Mouse (Mus musculus) thymus, adult 2 months (tissue): ENCODE measurements around the gene Adad1. TPM values are rescaled to one million over a fixed set of nuclear protein-coding genes. Genes with fewer than 3 reads are reported as not detected.

Source experiments
- DNase-seq: peaks from one replicate; pipeline ENCODE4 v3.0.0; 2021
- H3K27ac ChIP-seq: fragments of 200-500 bp; 2 replicates; pipeline ENCODE4 v1.5.1; 2012; ENCODE audit warnings: low read length, control low read depth; ENCODE audit not compliant: control insufficient read depth, insufficient read depth
- H3K27me3 ChIP-seq: fragments of 200-500 bp; 2 replicates; pipeline ENCODE4 v1.6.1; 2012; ENCODE audit warnings: mild to moderate bottlenecking, low read length, moderate library complexity, mixed read lengths; ENCODE audit not compliant: control insufficient read depth, insufficient read depth
- H3K36me3 ChIP-seq: fragments of 200-500 bp; 2 replicates; pipeline ENCODE4 v1.6.1; 2012; ENCODE audit warnings: mild to moderate bottlenecking, low read length, moderate library complexity; ENCODE audit not compliant: control insufficient read depth, insufficient read depth
- H3K4me1 ChIP-seq: fragments of 200-500 bp; replicated peaks from 2 replicates; pipeline ENCODE4 v1.6.1; 2012; ENCODE audit warnings: low read length; ENCODE audit not compliant: control insufficient read depth, insufficient read depth
- H3K4me3 ChIP-seq: fragments of 200-500 bp; 2 replicates; pipeline ENCODE4 v1.5.1; 2012; ENCODE audit warnings: mild to moderate bottlenecking, low read length, control low read depth, moderate library complexity; ENCODE audit not compliant: control insufficient read depth, insufficient read depth
- CTCF ChIP-seq: fragments of 200-500 bp; IDR thresholded peaks from 2 replicates; pipeline ENCODE4 v1.5.1; 2012; ENCODE audit warnings: mild to moderate bottlenecking, control low read depth, low read length, moderate library complexity, borderline replicate concordance; ENCODE audit not compliant: control insufficient read depth, poor library complexity, insufficient read depth; ENCODE audit errors: extremely low read depth
- POLR2A ChIP-seq: fragments of 200-500 bp; IDR thresholded peaks from 2 replicates; pipeline ENCODE4 v1.6.1; 2012; ENCODE audit warnings: mild to moderate bottlenecking, low read length, control low read depth, moderate library complexity; ENCODE audit not compliant: control insufficient read depth, poor library complexity, insufficient read depth; ENCODE audit errors: extremely low read depth
- WGBS: fragments of 180-500 bp; shearing (Covaris S2); methylation state at CpG from one replicate; pipeline ENCODE4 v1.1.7; 2018; 5-methylcytosine and 5-hydroxymethylcytosine counted together
- polyA plus RNA-seq: library from polyadenylated mRNA; depleted of rRNA; stranded (reverse); fragments of >200 nt; gene quantifications from 2 replicates; pipeline ENCODE4 v1.2.3, GENCODE M21; 2012

Gene Adad1
- polyA plus RNA-seq, 1 experiment, result not detected

- H3K36me3 ChIP-seq, result no peaks in the 10 kb centered on the region
- H3K27me3 ChIP-seq, result no peaks in the 10 kb centered on the region
- WGBS, result 84% methylated on average over 4 of the region's 4 CpGs
- TF ChIP-seq POLR2A (no peak), CTCF (no peak)
- no peaks in the 10 kb centered on the region for H3K4me1 ChIP-seq
- no peak within 1 kb of the TSS for H3K4me3 ChIP-seq
- no peak for DNase-seq
- no peak within 1 kb of the TSS for H3K27ac ChIP-seq
Measured at GRCm38 (mm10) chr3:37125655-37126054, 62.3 kb downstream of the Adad1 start, which contains the start of gene Il2. Il2 (minus strand) TSS chr3:37125959.

GRCm38 (mm10) chr3:37126162-37126561, 62.8 kb downstream of the Adad1 start:
- 25% methylated on average over 4 of the region's 4 CpGs for WGBS
- DNase-seq, result no peak
- no peak for TF ChIP-seq POLR2A
- no peak for TF ChIP-seq CTCF
- Histone ChIP-seq H3K27ac (no peak overlapping the region), H3K36me3 (no peaks in the 10 kb centered on the region), H3K4me3 (no peak overlapping the region), H3K4me1 (no peaks in the 10 kb centered on the region), H3K27me3 (no peaks in the 10 kb centered on the region)

GRCm38 (mm10) chr3:37128269-37128668, 64.9 kb downstream of the Adad1 start:
- Histone ChIP-seq H3K27me3 (no peaks in the 10 kb centered on the region), H3K27ac (no peak overlapping the region), H3K4me3 (no peak overlapping the region), H3K36me3 (no peaks in the 10 kb centered on the region), H3K4me1 (no peaks in the 10 kb centered on the region)
- 43% methylated on average over 4 of the region's 4 CpGs for WGBS
- TF ChIP-seq POLR2A (no peak), CTCF (no peak)
- DNase-seq, result no peak

GRCm38 (mm10) chr3:37129063-37129462, 65.7 kb downstream of the Adad1 start:
- 81% methylated on average over 2 of the region's 2 CpGs for WGBS
- H3K4me3 ChIP-seq, result no peak overlapping the region
- H3K36me3 ChIP-seq, result no peaks in the 10 kb centered on the region
- no peaks in the 10 kb centered on the region for H3K27me3 ChIP-seq
- no peak overlapping the region for H3K27ac ChIP-seq
- H3K4me1 ChIP-seq, result no peaks in the 10 kb centered on the region
- no peak for TF ChIP-seq CTCF
- TF ChIP-seq POLR2A, result no peak
- no peak for DNase-seq

GRCm38 (mm10) chr3:37137231-37137630, 73.9 kb downstream of the Adad1 start:
- Histone ChIP-seq H3K4me1 (no peaks in the 10 kb centered on the region), H3K27me3 (no peaks in the 10 kb centered on the region), H3K4me3 (no peak overlapping the region), H3K36me3 (no peaks in the 10 kb centered on the region), H3K27ac (no peak overlapping the region)
- TF ChIP-seq CTCF, result no peak
- no peak for TF ChIP-seq POLR2A
- 80% methylated on average over 4 of the region's 4 CpGs for WGBS
- DNase-seq, result no peak

GRCm38 (mm10) chr3:37139192-37139591, 75.9 kb downstream of the Adad1 start:
- WGBS, result 86% methylated on average over 3 of the region's 3 CpGs
- Histone ChIP-seq H3K36me3 (no peaks in the 10 kb centered on the region), H3K27me3 (no peaks in the 10 kb centered on the region), H3K4me1 (no peaks in the 10 kb centered on the region), H3K4me3 (no peak overlapping the region), H3K27ac (no peak overlapping the region)
- DNase-seq, result no peak
- TF ChIP-seq CTCF (no peak), POLR2A (no peak)

GRCm38 (mm10) chr3:37140168-37140906, 77.0 kb downstream of the Adad1 start:
- WGBS, result 83% methylated on average over 6 of the region's 6 CpGs
- Histone ChIP-seq H3K27ac (no peak overlapping the region), H3K36me3 (no peaks in the 10 kb centered on the region), H3K27me3 (no peaks in the 10 kb centered on the region), H3K4me1 (no peaks in the 10 kb centered on the region), H3K4me3 (no peak overlapping the region)
- no peak for DNase-seq
- TF ChIP-seq POLR2A, result no peak
- TF ChIP-seq CTCF, result no peak
